Mouse (Mus musculus) CD8-positive naive resting alpha-beta T cell, adult 2 months (primary cell): ENCODE results near the gene Akt1.

Source experiments
- DNase-seq, 2 experiments: peaks; one replicate each; pipeline ENCODE4 v3.0.0; 2022; ENCODE audit warnings: low read depth in 2 of 2, low spot score in 2 of 2

The Akt1 gene

DNA sequence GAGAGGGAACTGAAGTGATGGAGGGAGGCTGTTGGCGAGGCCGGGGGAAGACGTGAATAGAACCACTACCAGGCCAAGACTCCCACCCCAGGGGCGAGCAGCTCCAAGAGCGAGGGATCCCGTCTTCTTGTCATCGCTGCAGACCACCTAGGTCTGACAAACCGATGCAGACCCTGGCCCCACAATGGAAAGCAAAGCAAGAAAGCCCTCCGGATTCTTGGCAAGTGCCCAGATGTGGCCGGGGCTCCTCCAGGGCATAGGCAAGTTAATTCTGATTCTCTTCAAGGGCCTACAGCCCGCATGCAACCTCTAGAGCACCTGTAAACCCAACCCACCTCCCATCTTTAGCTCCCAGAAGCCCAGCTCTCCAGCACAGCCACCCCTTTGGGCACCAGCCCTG lies 11.4 kb downstream of the Akt1 start:
- DNase-seq: no peak

DNA sequence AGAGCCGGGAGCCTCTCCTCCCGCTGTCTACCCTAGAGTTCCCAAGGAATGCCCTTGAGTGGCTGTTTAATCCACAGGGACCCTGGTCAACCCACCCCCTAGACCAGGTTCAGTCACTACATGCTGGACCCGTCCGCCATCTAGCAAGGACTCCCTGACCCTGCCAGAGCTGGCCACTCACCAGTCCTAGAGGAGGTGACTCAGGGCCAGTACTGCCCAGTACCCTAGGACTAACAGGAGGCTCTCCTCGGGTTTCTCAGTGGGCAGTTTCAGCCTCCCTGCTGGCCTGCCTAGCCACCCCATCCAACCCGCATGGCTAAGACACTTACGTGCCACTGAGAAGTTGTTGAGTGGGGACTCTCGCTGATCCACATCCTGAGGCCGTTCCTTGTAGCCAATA lies 12.8 kb downstream of the Akt1 start:
- DNase-seq: no peak

DNA sequence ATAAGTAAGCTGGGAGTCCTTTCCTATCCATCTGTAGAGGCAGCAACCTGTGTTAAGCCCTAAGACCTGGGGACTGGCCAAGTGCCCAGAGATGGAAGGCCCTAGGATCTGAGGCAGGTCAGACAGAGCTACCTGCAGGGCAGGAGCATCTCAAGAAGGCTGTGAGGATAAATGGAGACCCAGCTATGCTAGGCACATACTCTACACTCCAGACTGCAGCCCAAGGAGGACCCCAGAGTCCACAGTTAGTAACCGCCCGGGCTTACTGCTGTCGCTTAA lies 13.4 kb downstream of the Akt1 start:
- no peak for DNase-seq

- no peak for DNase-seq
These were observed 13.9 kb downstream of the Akt1 start for GRCm38 (mm10) chr12:112660576-112661326.

GRCm38 (mm10) chr12:112659109-112659508 lies 15.6 kb downstream of the Akt1 start:
- DNase-seq: peak; percentile 53 to 55

DNA sequence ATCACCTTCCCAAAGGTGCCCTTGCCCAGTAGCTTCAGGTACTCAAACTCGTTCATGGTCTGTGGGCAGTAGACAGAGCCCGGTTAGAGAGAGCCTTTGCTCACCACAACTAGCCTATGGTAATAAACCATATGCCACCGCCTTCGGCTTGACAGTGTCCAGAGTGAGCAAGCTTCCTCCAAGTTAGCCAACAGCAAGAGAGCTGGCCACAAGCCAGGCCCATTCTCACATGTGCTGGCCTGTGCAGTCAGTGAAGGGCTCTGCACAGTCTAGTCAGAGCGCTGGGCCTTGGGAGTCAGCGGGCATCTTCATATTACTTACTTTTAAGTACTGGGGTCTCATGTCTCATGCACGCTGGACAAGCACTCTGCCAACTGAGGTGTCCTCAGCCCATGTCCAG lies 16.1 kb downstream of the Akt1 start:
- no peak for DNase-seq

DNA sequence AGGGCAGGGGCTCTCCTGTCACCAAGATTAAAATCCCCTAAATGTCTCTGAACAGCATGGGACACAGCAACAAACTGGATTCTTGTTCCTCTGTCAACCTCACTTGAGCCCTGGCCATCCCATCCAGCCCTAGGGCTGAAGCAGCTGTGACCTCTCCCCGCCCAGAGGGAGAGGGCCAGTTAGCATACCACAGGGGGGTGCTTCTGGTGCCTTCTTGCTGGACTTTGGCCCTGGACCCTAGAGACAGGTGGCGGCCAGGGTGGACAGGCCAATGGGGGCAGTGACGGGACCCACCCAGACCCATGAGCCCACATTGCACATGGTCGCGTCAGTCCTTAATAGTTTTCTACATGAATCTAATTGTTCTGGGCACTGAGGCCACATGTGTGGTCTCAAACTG lies 20.6 kb downstream of the Akt1 start:
- DNase-seq: no peak

DNA sequence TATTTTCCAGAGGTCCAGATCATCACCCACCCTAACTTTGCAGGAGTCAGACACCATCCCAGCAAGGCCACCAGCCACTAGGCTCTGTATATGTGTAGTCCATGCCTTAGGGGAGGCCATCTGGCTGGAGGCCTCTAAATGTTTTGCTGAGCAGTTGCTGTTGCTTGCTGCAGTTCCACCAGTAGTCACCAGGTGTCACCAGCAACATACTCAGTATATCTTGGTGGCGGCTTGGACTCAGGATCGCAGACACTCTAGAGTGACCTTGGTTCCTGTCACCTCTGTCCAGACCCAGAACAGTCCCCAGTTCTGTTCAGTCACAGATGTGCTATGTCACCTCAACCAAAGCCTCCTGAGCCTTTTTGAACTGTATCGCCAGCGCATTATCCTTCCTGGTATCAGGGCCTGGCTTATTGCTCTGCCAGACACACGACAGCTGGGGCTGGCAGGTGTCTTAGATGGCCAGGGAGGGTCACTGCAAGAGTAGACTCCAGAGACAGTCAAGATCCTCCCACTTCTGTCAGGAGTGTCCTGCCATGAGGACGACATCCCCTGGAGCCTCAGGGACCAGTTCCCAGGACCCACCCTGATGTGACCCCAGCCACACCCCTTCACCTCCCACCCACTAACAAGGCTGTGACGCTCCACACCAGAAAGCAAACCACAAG lies 21.4 kb downstream of the Akt1 start:
- DNase-seq: peak; percentile 64 to 74

GRCm38 (mm10) chr12:112651778-112652439 lies 22.8 kb downstream of the Akt1 start:
- no peak for DNase-seq

DNA sequence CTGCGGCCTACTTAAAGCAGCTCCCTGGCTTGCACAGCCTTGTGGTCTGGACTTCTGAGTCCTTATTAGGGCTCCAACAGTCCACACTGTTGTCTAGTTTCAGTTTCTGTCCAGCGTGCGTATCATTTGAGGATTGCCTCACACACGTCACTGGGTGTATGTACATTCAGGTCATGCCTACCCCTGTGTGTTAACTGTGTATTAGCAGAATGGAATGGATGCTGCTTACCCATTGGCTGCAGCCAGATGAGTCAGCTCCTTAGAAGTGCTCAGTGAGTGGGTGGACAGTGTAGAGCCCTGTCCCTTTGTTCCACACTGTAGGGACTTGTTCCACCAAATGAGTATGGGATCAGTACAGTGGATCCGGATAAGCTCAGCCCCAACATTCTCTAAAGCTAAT lies 26.6 kb downstream of the Akt1 start:
- DNase-seq: no peak

DNA sequence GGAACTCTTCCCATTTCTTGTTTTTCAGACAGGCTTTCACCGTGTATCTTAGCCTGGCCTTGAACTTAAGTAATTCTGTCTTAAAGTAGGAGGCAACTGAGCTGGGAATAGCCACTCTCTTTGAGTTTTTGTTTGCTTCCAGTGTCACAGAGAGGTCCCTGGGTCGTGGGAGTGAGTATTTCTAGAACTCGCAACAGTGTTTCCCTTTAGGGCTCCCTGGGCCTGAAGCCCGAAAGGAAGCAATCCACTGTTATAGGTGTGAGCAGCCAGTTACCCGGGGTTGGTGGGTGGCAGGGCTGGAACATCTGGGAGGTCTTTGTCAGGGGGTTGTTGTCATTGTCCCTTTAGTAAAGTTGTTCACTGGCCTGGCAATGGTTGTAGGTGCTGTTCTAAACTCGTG lies 28.5 kb downstream of the Akt1 start:
- DNase-seq: no peak

GRCm38 (mm10) chr12:112644855-112645506 lies 29.7 kb downstream of the Akt1 start:
- DNase-seq: no peak

GRCm38 (mm10) chr12:112644180-112644854 lies 30.4 kb downstream of the Akt1 start, which contains the start of gene Siva1:
TSS of gene Siva1 (plus strand) at chr12:112644679.
- DNase-seq: peak; percentile 92

DNA sequence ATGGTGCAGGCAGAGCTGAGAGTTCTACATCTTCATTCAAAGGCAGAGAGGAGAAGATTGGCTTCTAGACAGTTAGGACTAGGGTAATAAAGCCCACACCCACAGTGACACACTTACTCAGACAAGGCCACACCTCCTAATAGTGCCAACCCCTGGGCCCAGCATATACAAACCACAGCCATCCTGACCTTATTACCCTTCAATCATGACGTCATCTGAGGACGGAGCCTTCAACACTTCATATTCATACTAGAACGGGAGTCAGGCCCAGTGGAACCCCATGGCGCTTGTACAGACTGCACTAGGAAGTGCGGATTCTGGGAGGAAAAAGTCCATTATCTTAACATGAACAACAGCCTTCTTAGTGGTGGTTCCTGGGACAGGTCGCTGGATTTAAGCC lies 31.6 kb downstream of the Akt1 start:
- DNase-seq: no peak

- DNase-seq: no peak
These were observed 35.2 kb downstream of the Akt1 start for GRCm38 (mm10) chr12:112639526-112639925.

DNA sequence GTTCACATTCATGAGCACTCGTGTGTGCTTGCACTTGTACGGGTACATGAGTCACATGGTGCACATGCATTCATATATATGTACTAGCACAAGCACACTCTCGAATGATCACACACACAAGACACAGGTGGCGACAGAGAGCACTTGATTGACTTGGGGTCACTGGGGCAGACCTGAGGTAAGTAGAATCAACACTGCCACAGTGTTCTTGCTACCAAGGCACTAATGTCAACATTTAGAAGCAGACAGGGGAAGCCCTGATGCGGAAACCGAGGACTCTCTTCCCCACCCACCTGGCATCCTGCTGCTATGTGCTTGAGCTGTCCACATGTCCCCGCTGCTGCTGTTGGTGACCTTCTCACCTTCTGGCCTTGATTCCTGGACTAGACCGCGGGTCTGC lies 41.0 kb downstream of the Akt1 start:
- DNase-seq: no peak

GRCm38 (mm10) chr12:112632907-112633306 lies 41.8 kb downstream of the Akt1 start:
- DNase-seq: no peak

DNA sequence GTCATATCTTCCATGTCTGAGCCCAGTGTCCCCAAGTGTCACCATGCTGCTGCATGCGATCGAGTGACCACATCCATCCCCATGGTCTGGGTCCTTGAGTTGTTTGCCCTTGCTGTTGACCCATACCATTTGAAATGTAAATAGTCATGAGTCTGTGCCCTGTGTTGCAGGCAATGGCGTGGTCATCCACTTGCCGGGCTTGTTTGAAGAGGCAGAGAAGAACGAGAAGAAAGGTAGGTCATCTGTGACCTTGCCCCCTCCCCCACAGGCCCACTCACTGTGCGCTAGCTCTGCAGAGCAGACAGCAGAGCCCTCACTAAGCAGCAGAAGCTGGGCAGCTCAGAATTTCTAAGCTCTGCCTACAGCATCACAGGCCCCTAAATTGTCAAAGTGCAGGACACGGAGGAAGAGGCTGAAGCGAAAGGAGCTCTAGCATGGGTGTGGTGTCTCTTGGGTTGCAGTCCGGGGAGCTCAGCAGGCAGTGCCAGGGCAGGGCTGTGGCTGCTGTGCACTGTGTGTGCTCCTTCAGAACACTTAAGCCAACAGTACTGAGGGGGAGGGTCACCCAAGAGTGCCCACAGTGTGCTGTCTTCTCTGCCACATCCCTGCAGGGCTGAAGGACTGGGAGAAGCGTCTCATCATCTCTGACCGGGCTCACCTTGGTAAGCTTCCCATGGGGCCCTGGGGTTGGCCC lies 42.5 kb downstream of the Akt1 start:
- DNase-seq: no peak

GRCm38 (mm10) chr12:112631472-112631871 lies 43.2 kb downstream of the Akt1 start:
- no peak for DNase-seq

DNA sequence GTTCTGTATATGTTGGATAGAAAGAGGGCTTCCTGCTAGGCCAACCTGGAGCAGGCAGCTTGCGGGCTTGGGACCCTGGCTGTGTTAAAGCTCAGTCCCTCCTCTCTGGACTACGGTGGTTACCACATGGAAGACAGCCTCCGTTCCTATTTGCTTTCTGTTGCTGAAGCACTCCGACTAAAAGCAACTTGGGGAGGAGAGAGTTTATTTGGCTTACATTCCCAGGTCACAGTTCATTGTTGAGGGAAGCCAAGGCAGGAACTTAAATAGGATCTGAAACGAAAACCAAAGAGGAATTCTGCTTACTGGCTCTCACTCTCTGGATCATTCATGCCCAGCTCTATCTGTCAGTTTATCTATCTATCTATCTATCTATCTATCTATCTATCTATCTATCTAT lies 43.9 kb downstream of the Akt1 start:
- DNase-seq: no peak

GRCm38 (mm10) chr12:112630029-112630428 lies 44.7 kb downstream of the Akt1 start:
- no peak for DNase-seq
